ENCODE assay signal across 8 mouse cellular contexts in the genomic region with DNA sequence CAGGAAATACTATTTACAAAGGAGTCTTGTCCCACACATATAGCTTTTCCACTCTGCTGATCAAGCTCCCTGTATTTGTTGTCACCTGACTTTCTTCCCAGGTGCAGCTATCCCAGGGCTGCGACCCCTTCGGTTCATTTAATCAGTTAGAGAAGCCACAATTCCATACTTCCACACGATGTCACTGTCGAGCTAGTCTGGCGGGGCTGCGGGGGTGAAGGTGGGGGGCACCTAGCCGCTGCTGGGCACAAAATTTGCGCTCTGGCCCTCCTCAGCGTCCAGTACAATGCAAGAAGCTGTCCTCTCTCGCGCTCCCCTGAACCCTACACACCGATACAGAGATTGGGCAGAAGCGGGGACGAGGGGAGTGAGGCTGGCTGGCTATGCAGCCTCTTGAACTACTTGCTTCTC. TPM values are rescaled to one million over a fixed set of nuclear protein-coding genes. Genes with fewer than 3 reads are reported as not detected.
A peak's percentile ranks its signal among the peaks of the same experiment; 100 is the strongest.
DNase-seq lines count a peak whose midpoint lies in the region; ATAC-seq and TF ChIP-seq lines count a peak whose summit lies in the region.

No protein-coding gene starts in this region.

- no peak overlapping the region for H3K9ac ChIP-seq in MEL (ENCODE audit: control insufficient read depth, low read depth, low read length, poor library complexity, severe bottlenecking)
- no peak overlapping the region; the same call in 1 of the 2 replicates for H3K9ac ChIP-seq in forebrain, embryonic 14.5 days (ENCODE audit: low read length)
- no peak overlapping the region for H3K9ac ChIP-seq in intestine, postnatal 0 days (ENCODE audit: low read depth, low read length)
- peak overlapping the region; percentile 40 for H3K9ac ChIP-seq in lung, embryonic 16.5 days (ENCODE audit: low read length)

- no peak; the same call in 1 of the 2 replicates for TF ChIP-seq RAD21 in MEL (IDR thresholded peaks at IDR 0.05; ENCODE audit: low read depth, low read length)

- peak in 2 of 3 experiments; percentile 16 to 22; a peak in 2 of 6 replicates for TF ChIP-seq CTCF in MEL (IDR thresholded peaks at IDR 0.05 in 2 of 3, conservative IDR thresholded peaks at IDR 0.05 in 1 of 3; ENCODE audit: control insufficient read depth in 1 of 3, insufficient read depth in 1 of 3, low read depth in 2 of 3, low read length in 3 of 3, poor library complexity in 1 of 3, severe bottlenecking in 1 of 3)
- TF ChIP-seq CTCF in intestine, postnatal 0 days (IDR thresholded peaks at IDR 0.05; ENCODE audit: low read depth), result peak; percentile 72

- peaks cover 6% of the 10 kb centered on the region in 2 experiments for H3K27me3 ChIP-seq in MEL (ENCODE audit: control insufficient read depth in 1 of 2, insufficient read depth in 2 of 2, low read length in 2 of 2)
- H3K27me3 ChIP-seq in forebrain, embryonic 14.5 days (replicated peaks; ENCODE audit: control insufficient read depth, insufficient read depth, low read length), result no peaks in the 10 kb centered on the region
- H3K27me3 ChIP-seq in intestine, postnatal 0 days (replicated peaks; ENCODE audit: control insufficient read depth, insufficient read depth, low read length), result no peaks in the 10 kb centered on the region
- no peaks in the 10 kb centered on the region for H3K27me3 ChIP-seq in lung, embryonic 16.5 days (ENCODE audit: control insufficient read depth, insufficient read depth, low read depth, low read length)
- H3K27me3 ChIP-seq in splenic B cell, adult 2 months (ENCODE audit: control insufficient read depth, insufficient read depth, low read length, poor library complexity, severe bottlenecking), result no peaks in the 10 kb centered on the region

- 4% methylated on average over 14 of the region's 14 CpGs for WGBS in forebrain, embryonic 14.5 days
- WGBS in intestine, postnatal 0 days, result 8% methylated on average over 14 of the region's 14 CpGs
- WGBS in lung, embryonic 16.5 days, result 6% methylated on average over 14 of the region's 14 CpGs

- no peak for TF ChIP-seq EP300 in MEL (IDR thresholded peaks at IDR 0.05; ENCODE audit: low read depth in 1 of 2, low read length in 2 of 2)

- TF ChIP-seq POLR2A in MEL (IDR thresholded peaks at IDR 0.05; ENCODE audit: control insufficient read depth in 1 of 2, insufficient read depth in 1 of 2, low read depth in 1 of 2, low read length in 2 of 2, poor library complexity in 1 of 2), result no peak

- no peaks in the 10 kb centered on the region for H3K79me2 ChIP-seq in MEL (ENCODE audit: control insufficient read depth, insufficient read depth, low read length, poor library complexity)

- peak; percentile 29; the same call in 1 of the 2 replicates for ATAC-seq in forebrain, embryonic 14.5 days
- ATAC-seq in intestine, postnatal 0 days, result no peak
- peak; percentile 28; the same call in 1 of the 2 replicates for ATAC-seq in lung, embryonic 16.5 days (ENCODE audit: low read depth)
- no peak for ATAC-seq in monocyte, adult 5-6 weeks (replicated peaks; ENCODE audit: insufficient number of reproducible peaks, low FRiP score, low TSS enrichment, poor library complexity, severe bottlenecking)

- no peaks in the 10 kb centered on the region for H3K9me3 ChIP-seq in MEL (replicated peaks; ENCODE audit: insufficient read depth, low read length)
- H3K9me3 ChIP-seq in forebrain, embryonic 14.5 days (replicated peaks; ENCODE audit: control insufficient read depth, low read length), result no peaks in the 10 kb centered on the region
- H3K9me3 ChIP-seq in intestine, postnatal 0 days (ENCODE audit: control insufficient read depth), result no peaks in the 10 kb centered on the region
- no peaks in the 10 kb centered on the region for H3K9me3 ChIP-seq in lung, embryonic 16.5 days (ENCODE audit: control insufficient read depth, low read length)

- no peak overlapping the region for H3K27ac ChIP-seq in MEL (ENCODE audit: control insufficient read depth, low read depth, low read length)
- no peak overlapping the region for H3K27ac ChIP-seq in forebrain, embryonic 14.5 days (ENCODE audit: low read depth, low read length)
- H3K27ac ChIP-seq in intestine, postnatal 0 days (ENCODE audit: low read depth, low read length), result no peak overlapping the region
- H3K27ac ChIP-seq in lung, embryonic 16.5 days (ENCODE audit: low read length), result no peak overlapping the region

- no peaks in the 10 kb centered on the region for H3K36me3 ChIP-seq in MEL (ENCODE audit: control insufficient read depth in 1 of 2, insufficient read depth in 2 of 2, low read length in 2 of 2)
- no peaks in the 10 kb centered on the region for H3K36me3 ChIP-seq in forebrain, embryonic 14.5 days (ENCODE audit: control insufficient read depth, insufficient read depth, low read length)
- no peaks in the 10 kb centered on the region for H3K36me3 ChIP-seq in intestine, postnatal 0 days (ENCODE audit: control insufficient read depth, insufficient read depth)
- no peaks in the 10 kb centered on the region for H3K36me3 ChIP-seq in lung, embryonic 16.5 days (ENCODE audit: control insufficient read depth, insufficient read depth, low read length)
- H3K36me3 ChIP-seq in splenic B cell, adult 2 months (ENCODE audit: control insufficient read depth, insufficient read depth, low read length, poor library complexity, severe bottlenecking), result no peaks in the 10 kb centered on the region

- H3K4me3 ChIP-seq in MEL (ENCODE audit: control insufficient read depth in 1 of 2, insufficient read depth in 1 of 2, low read depth in 2 of 2, low read length in 2 of 2), result no peak overlapping the region
- H3K4me3 ChIP-seq in forebrain, embryonic 14.5 days (ENCODE audit: low read depth, low read length), result 0 out of 2 replicates have a peak overlapping the region, but pooled peaks have one; percentile 5
- H3K4me3 ChIP-seq in intestine, postnatal 0 days (ENCODE audit: low read depth, low read length), result no peak overlapping the region
- H3K4me3 ChIP-seq in lung, embryonic 16.5 days (ENCODE audit: low read length), result peak overlapping the region; percentile 31

- peak; percentile 56 to 60 for DNase-seq in frontal cortex, postnatal 36 days (ENCODE audit: low spot score in 2 of 2)
- DNase-seq in frontal cortex, postnatal 14 days (ENCODE audit: low spot score in 2 of 2), result no peak
- no peak for DNase-seq in MEL (ENCODE audit: low read depth, low spot score)
- peak; percentile 38 for DNase-seq in forebrain, embryonic 14.5 days (ENCODE audit: low spot score)
- DNase-seq in splenic B cell, adult 2 months (ENCODE audit: low read depth, low spot score), result peak; percentile 35

- peak overlapping the region; percentile 46 for H3K4me2 ChIP-seq in forebrain, embryonic 14.5 days (ENCODE audit: low read length)
- peak overlapping the region; percentile 48 for H3K4me2 ChIP-seq in intestine, postnatal 0 days (replicated peaks; ENCODE audit: low read depth)
- H3K4me2 ChIP-seq in lung, embryonic 16.5 days (ENCODE audit: low read depth, low read length), result peak overlapping the region; percentile 57

- H3K4me1 ChIP-seq in MEL (ENCODE audit: control insufficient read depth in 1 of 2, insufficient read depth in 2 of 2, low read length in 2 of 2), result no peaks in the 10 kb centered on the region
- H3K4me1 ChIP-seq in forebrain, embryonic 14.5 days (ENCODE audit: control insufficient read depth, insufficient read depth, low read length), result 0 out of 2 replicates have a peak, but pooled peaks cover 2% of the 10 kb centered on the region
- 0 out of 2 replicates have a peak, but pooled peaks cover 3% of the 10 kb centered on the region for H3K4me1 ChIP-seq in intestine, postnatal 0 days (replicated peaks; ENCODE audit: control insufficient read depth, insufficient read depth, low read length)
- no peaks in the 10 kb centered on the region; the same call in 1 of the 2 replicates for H3K4me1 ChIP-seq in lung, embryonic 16.5 days (replicated peaks; ENCODE audit: control insufficient read depth, insufficient read depth, low read length)

TF ChIP-seq in MEL, 35 proteins besides CTCF, POLR2A, EP300 and RAD21:
- TF ChIP-seq ZKSCAN1 (IDR thresholded peaks at IDR 0.05; ENCODE audit: low read depth, low read length) (no peak), SMC3 (IDR thresholded peaks at IDR 0.05; ENCODE audit: low read depth, low read length) (peak; percentile 27)

RNA-seq across cellular contexts. Expression of gene Slc22a8, which starts 21.6 kb away (rescaled TPM):
- not detected in 2 replicates for total RNA-seq in MEL (2012; rRNA removed)
- not detected for polyA plus RNA-seq in MEL (2012; ENCODE audit: insufficient read depth in 1 of 2, insufficient read length in 2 of 2, low read depth in 1 of 2, low replicate concordance in 2 of 2, missing spikeins in 1 of 2)
- 4.8 and 6.9 TPM in 2 replicates for polyA plus RNA-seq in forebrain, embryonic 14.5 days (2014; fragmentation: Nextera tagmentation; extraction: Ambion mirVana)
- 0.05 and 0.13 TPM in 2 replicates for polyA plus RNA-seq in intestine, postnatal 0 days (2015; fragmentation: Nextera tagmentation; extraction: Ambion mirVana)
- 0.09 and 0.11 TPM in 2 replicates for polyA plus RNA-seq in lung, embryonic 16.5 days (2015; fragmentation: Nextera tagmentation; extraction: Ambion mirVana)
- total RNA-seq in monocyte, adult 5-6 weeks (2017), result 0.21 TPM in 1 of 3 replicates, not detected in the others

RNA-seq across cellular contexts. Expression of gene Slc22a6, which starts 48.4 kb away (rescaled TPM):
- not detected in 2 replicates for total RNA-seq in MEL (2012; rRNA removed)
- polyA plus RNA-seq in MEL (2012; ENCODE audit: insufficient read depth in 1 of 2, insufficient read length in 2 of 2, low read depth in 1 of 2, low replicate concordance in 2 of 2, missing spikeins in 1 of 2), result not detected
- polyA plus RNA-seq in forebrain, embryonic 14.5 days (2014; fragmentation: Nextera tagmentation; extraction: Ambion mirVana), result 4.7 and 7.4 TPM in 2 replicates
- 0.03 and 0.10 TPM in 2 replicates for polyA plus RNA-seq in intestine, postnatal 0 days (2015; fragmentation: Nextera tagmentation; extraction: Ambion mirVana)
- not detected in 2 replicates for polyA plus RNA-seq in lung, embryonic 16.5 days (2015; fragmentation: Nextera tagmentation; extraction: Ambion mirVana)
- not detected in 3 replicates for total RNA-seq in monocyte, adult 5-6 weeks (2017)

Comparison
In these comparisons a context has a peak if more than half of its experiments do, and no peak if none do; other contexts are left out.
1. DNase-seq: peak in frontal cortex, postnatal 36 days (2 of 2), forebrain, embryonic 14.5 days (single experiment) and splenic B cell, adult 2 months (single experiment); none in frontal cortex, postnatal 14 days (0 of 2) and MEL (single experiment).
2. H3K4me3 ChIP-seq: peak in forebrain, embryonic 14.5 days (single experiment) and lung, embryonic 16.5 days (single experiment); none in MEL (0 of 2) and intestine, postnatal 0 days (single experiment).
3. ATAC-seq: peak in forebrain, embryonic 14.5 days (single experiment) and lung, embryonic 16.5 days (single experiment); none in intestine, postnatal 0 days (single experiment) and monocyte, adult 5-6 weeks (single experiment).
4. Peak in every context shown above with its lines, with median percentiles within 50 percentile points of each other: H3K4me2 ChIP-seq.